8 mouse cellular contexts compared by ENCODE assay signal in the genomic region with DNA sequence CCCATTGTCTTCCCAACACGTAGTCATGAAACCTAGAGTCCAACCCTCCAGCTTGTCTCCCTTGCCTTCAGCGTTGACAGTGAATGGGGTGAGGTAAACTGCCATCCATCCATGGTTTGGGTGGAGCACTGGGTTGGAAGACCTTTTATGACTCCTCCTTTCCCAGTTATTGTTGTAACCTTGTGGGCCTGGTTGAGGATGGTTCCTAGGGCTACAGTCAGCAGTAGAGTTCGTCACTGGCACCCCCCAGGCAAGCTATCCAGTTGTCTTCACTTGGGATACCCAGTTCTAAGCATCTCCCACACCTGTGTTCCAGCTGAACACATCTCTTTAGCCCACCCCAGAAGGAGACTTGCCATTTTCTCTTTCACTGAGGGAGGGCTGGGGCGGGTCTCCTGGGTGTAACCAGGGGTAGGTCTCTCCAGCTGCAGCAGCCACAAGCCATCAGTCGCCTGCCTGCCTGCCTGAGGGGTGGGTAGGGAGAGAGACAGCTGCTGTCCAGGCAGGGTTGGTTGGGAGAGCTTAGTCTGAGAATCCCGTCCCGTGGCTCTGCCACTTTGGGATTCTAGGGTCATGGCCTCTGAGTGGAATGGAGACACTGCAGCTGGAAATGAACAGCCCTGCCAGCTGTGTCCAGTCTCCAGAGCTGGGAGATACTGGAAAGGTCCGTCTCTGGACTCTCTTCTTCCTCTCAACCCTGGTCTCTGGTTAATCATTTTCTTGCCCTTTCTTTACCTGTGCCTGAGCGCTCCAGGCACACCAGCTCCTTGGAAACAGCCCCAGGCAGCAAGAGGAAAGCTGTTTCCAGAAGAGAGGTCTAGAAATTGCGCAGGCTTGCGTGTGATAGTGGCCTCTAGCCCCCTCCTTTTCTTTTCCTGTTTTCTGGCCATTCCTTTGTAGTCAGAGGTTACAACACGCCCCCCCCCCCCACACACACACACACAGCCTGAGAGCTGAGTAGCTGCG. TPM values are rescaled to one million over a fixed set of nuclear protein-coding genes. Genes with fewer than 3 reads are reported as not detected.
A peak's percentile ranks its signal among the peaks of the same experiment; 100 is the strongest.
DNase-seq lines count a peak whose midpoint lies in the region; ATAC-seq and TF ChIP-seq lines count a peak whose summit lies in the region.

No protein-coding gene starts in this region.

- ATAC-seq in activated CD4-positive, CD25-positive, alpha-beta regulatory T cell, adult 4 months: peak; percentile 9
- no peak for ATAC-seq in midbrain, embryonic 14.5 days (ENCODE audit: low FRiP score, low TSS enrichment)

- peak overlapping the region; percentile 60 for H3ac ChIP-seq in C2C12 (ENCODE audit: control insufficient read depth, insufficient read length, low read depth)

- 40% methylated on average over 13 of the region's 13 CpGs for WGBS in limb, embryonic 10.5 days
- WGBS in midbrain, embryonic 14.5 days: 39% methylated on average over 12 of the region's 13 CpGs

- peaks cover 34% of the 10 kb centered on the region for H3K36me3 ChIP-seq in C2C12 (ENCODE audit: control insufficient read depth, insufficient read depth)
- H3K36me3 ChIP-seq in limb, embryonic 10.5 days: peaks cover 26% of the 10 kb centered on the region
- H3K36me3 ChIP-seq in midbrain, embryonic 14.5 days (ENCODE audit: control insufficient read depth, insufficient read depth, low read length): peaks cover 10% of the 10 kb centered on the region

- no peaks in the 10 kb centered on the region for H3K27me3 ChIP-seq in C2C12 (ENCODE audit: control insufficient read depth, insufficient read depth, insufficient read length)
- peaks cover 29% of the 10 kb centered on the region for H3K27me3 ChIP-seq in limb, embryonic 10.5 days (ENCODE audit: low read depth, poor library complexity, severe bottlenecking)
- H3K27me3 ChIP-seq in midbrain, embryonic 14.5 days (ENCODE audit: control insufficient read depth, insufficient read depth, low read length): peaks cover 37% of the 10 kb centered on the region; the same call in 1 of the 2 replicates

- TF ChIP-seq CTCF in C2C12 (IDR thresholded peaks at IDR 0.05; ENCODE audit: control insufficient read depth, insufficient read depth, insufficient read length): no peak

- intact Hi-C loops in heart, postnatal 10 days (cut with DNase I): loop anchor here (10.0 kb wide), 1 partner anchor 298 kb away; the partner anchor contains the start of gene Pea15a

- H3K4me3 ChIP-seq in C2C12 (ENCODE audit: insufficient read depth, poor library complexity, severe bottlenecking): peak overlapping the region; percentile 94
- H3K4me3 ChIP-seq in limb, embryonic 10.5 days: peak overlapping the region; percentile 62
- H3K4me3 ChIP-seq in midbrain, embryonic 14.5 days (replicated peaks; ENCODE audit: low read depth, low read length): no peak overlapping the region

- peaks cover 65% of the 10 kb centered on the region for H3K4me1 ChIP-seq in limb, embryonic 10.5 days
- peaks cover 37% of the 10 kb centered on the region for H3K4me1 ChIP-seq in midbrain, embryonic 14.5 days (ENCODE audit: control insufficient read depth, insufficient read depth, low read length)

- H3K79me2 ChIP-seq in C2C12 (ENCODE audit: control insufficient read depth, insufficient read depth): peaks cover 68% of the 10 kb centered on the region

- H3K9me3 ChIP-seq in limb, embryonic 10.5 days (replicated peaks): no peaks in the 10 kb centered on the region
- no peaks in the 10 kb centered on the region for H3K9me3 ChIP-seq in midbrain, embryonic 14.5 days (ENCODE audit: control insufficient read depth, low read length)

- no peak overlapping the region for H3K9ac ChIP-seq in midbrain, embryonic 14.5 days (replicated peaks; ENCODE audit: low read length)

- DNase-seq in heart, postnatal 10 days: peak; percentile 59 to 62
- no peak for DNase-seq in limb, embryonic 10.5 days (ENCODE audit: low spot score)
- DNase-seq in midbrain, embryonic 14.5 days: no peak
- DNase-seq in right cerebral cortex, postnatal 36 days (ENCODE audit: low spot score in 2 of 2): no peak
- no peak for DNase-seq in spleen, postnatal 4 days (ENCODE audit: low spot score in 2 of 2)
- no peak for DNase-seq in cerebellum, adult 9-10 months

- H3K4me2 ChIP-seq in midbrain, embryonic 14.5 days (ENCODE audit: low read length): peak overlapping the region; percentile 28

- H3K27ac ChIP-seq in limb, embryonic 10.5 days: peak overlapping the region; percentile 32
- H3K27ac ChIP-seq in midbrain, embryonic 14.5 days (replicated peaks; ENCODE audit: low read depth, low read length): no peak overlapping the region

- peaks cover 49% of the 10 kb centered on the region for H3K79me3 ChIP-seq in C2C12 (ENCODE audit: low read depth)

TF ChIP-seq in C2C12, 6 proteins besides CTCF, POLR2A, EP300 and RAD21:
- TF ChIP-seq MYOG (IDR thresholded peaks at IDR 0.05; ENCODE audit: control insufficient read depth, extremely low read depth, insufficient read length): no peak
- peak; percentile 5 for TF ChIP-seq MYOD1 (IDR thresholded peaks at IDR 0.05; ENCODE audit: control insufficient read depth, insufficient read length, low read depth)

RNA-seq across cellular contexts. Expression of gene Tagln2, which starts 2.6 kb away (rescaled TPM):
- polyA plus RNA-seq in C2C12 (2012; fragmentation: generic; extraction: Trizol): 771 TPM
- 100 to 1,000 TPM; 319 to 387 TPM for polyA plus RNA-seq in activated CD4-positive, CD25-positive, alpha-beta regulatory T cell, adult 4 months (2017; shearing (Covaris generic))
- total RNA-seq in heart, postnatal 10 days (2021): 100 to 1,000 TPM; 173 to 178 TPM
- polyA plus RNA-seq in limb, embryonic 10.5 days (2016; fragmentation: Nextera tagmentation; extraction: Ambion mirVana): 77.0 and 84.6 TPM in 2 replicates
- 25.7 and 43.5 TPM in 2 replicates for polyA plus RNA-seq in midbrain, embryonic 14.5 days (2014; fragmentation: Nextera tagmentation; extraction: Ambion mirVana)

RNA-seq across cellular contexts. Expression of gene Cfap45, which starts 18.2 kb away (rescaled TPM):
- not detected for polyA plus RNA-seq in C2C12 (2012; fragmentation: generic; extraction: Trizol)
- polyA plus RNA-seq in activated CD4-positive, CD25-positive, alpha-beta regulatory T cell, adult 4 months (2017; shearing (Covaris generic)): under 1 TPM; 0.09 to 0.75 TPM
- 1 to 10 TPM; 1.8 to 2.8 TPM for total RNA-seq in heart, postnatal 10 days (2021)
- 0.67 and 1.0 TPM in 2 replicates for polyA plus RNA-seq in limb, embryonic 10.5 days (2016; fragmentation: Nextera tagmentation; extraction: Ambion mirVana)
- polyA plus RNA-seq in midbrain, embryonic 14.5 days (2014; fragmentation: Nextera tagmentation; extraction: Ambion mirVana): 1.9 and 2.2 TPM in 2 replicates

RNA-seq across cellular contexts. Expression of gene Igsf9, which starts 20.8 kb away (rescaled TPM):
- polyA plus RNA-seq in C2C12 (2012; fragmentation: generic; extraction: Trizol): 4.1 TPM
- not detected for polyA plus RNA-seq in activated CD4-positive, CD25-positive, alpha-beta regulatory T cell, adult 4 months (2017; shearing (Covaris generic))
- 1 to 10 TPM; 1.0 to 1.4 TPM for total RNA-seq in heart, postnatal 10 days (2021)
- polyA plus RNA-seq in limb, embryonic 10.5 days (2016; fragmentation: Nextera tagmentation; extraction: Ambion mirVana): 79.5 and 85.8 TPM in 2 replicates
- 49.6 and 52.6 TPM in 2 replicates for polyA plus RNA-seq in midbrain, embryonic 14.5 days (2014; fragmentation: Nextera tagmentation; extraction: Ambion mirVana)

RNA-seq across cellular contexts. Expression of gene Slamf9, which starts 27.3 kb away (rescaled TPM):
- polyA plus RNA-seq in C2C12 (2012; fragmentation: generic; extraction: Trizol): 0.19 TPM
- under 1 TPM in 1 of 2 experiments, not detected in 1; 0.25 TPM for polyA plus RNA-seq in activated CD4-positive, CD25-positive, alpha-beta regulatory T cell, adult 4 months (2017; shearing (Covaris generic))
- total RNA-seq in heart, postnatal 10 days (2021): 1 to 10 TPM; 1.3 to 1.4 TPM
- 0.18 TPM in 1 of 2 replicates, not detected in the other for polyA plus RNA-seq in limb, embryonic 10.5 days (2016; fragmentation: Nextera tagmentation; extraction: Ambion mirVana)
- polyA plus RNA-seq in midbrain, embryonic 14.5 days (2014; fragmentation: Nextera tagmentation; extraction: Ambion mirVana): 0.32 TPM in 1 of 2 replicates, not detected in the other

RNA-seq across cellular contexts. Expression of gene Vsig8, which starts 53.3 kb away (rescaled TPM):
- not detected for polyA plus RNA-seq in C2C12 (2012; fragmentation: generic; extraction: Trizol)
- polyA plus RNA-seq in activated CD4-positive, CD25-positive, alpha-beta regulatory T cell, adult 4 months (2017; shearing (Covaris generic)): not detected
- total RNA-seq in heart, postnatal 10 days (2021): under 1 TPM in 1 of 2 experiments, not detected in 1; 0.24 TPM
- 0.13 TPM in 1 of 2 replicates, not detected in the other for polyA plus RNA-seq in limb, embryonic 10.5 days (2016; fragmentation: Nextera tagmentation; extraction: Ambion mirVana)
- polyA plus RNA-seq in midbrain, embryonic 14.5 days (2014; fragmentation: Nextera tagmentation; extraction: Ambion mirVana): 0.22 TPM in 1 of 2 replicates, not detected in the other

Comparison
In these comparisons a context has a peak if more than half of its experiments do, and no peak if none do; other contexts are left out.
1. DNase-seq: peak in heart, postnatal 10 days (2 of 2); none in limb, embryonic 10.5 days (single experiment), midbrain, embryonic 14.5 days (single experiment), right cerebral cortex, postnatal 36 days (0 of 2), spleen, postnatal 4 days (0 of 2) and cerebellum, adult 9-10 months (single experiment).